Mouse (Mus musculus) limb, embryonic 12.5 days (tissue): ENCODE measurements at regions not wholly inside any gene's neighbourhood (a gene's known extent, or its start where the extent isn't known, plus 50 kb on each side); places are given as distances from the start of the nearest gene placed in this dataset.

Experiments used
- ATAC-seq: fragments of 200-750 bp; cut with Nextera tagmentation; 2 replicates; pipeline ENCODE4 v1.8.0; 2017; ENCODE audit warnings: low read depth, moderate TSS enrichment; ENCODE audit not compliant: insufficient number of reproducible peaks, insufficient read depth, low FRiP score, low TSS enrichment
- H3K27ac ChIP-seq: fragments of 300-500 bp; sonication (generic); 2 replicates; pipeline ENCODE4 v1.5.1; 2016; ENCODE audit warnings: mild to moderate bottlenecking, moderate library complexity
- H3K27me3 ChIP-seq: fragments of 300-500 bp; sonication (generic); 2 replicates; pipeline ENCODE4 v1.6.1; 2016; ENCODE audit warnings: mild to moderate bottlenecking, moderate library complexity
- H3K36me3 ChIP-seq: fragments of 300-500 bp; sonication (generic); 2 replicates; pipeline ENCODE4 v1.6.1; 2016; ENCODE audit warnings: mild to moderate bottlenecking, moderate library complexity
- H3K4me1 ChIP-seq: fragments of 300-500 bp; sonication (generic); replicated peaks from 2 replicates; pipeline ENCODE4 v1.6.1; 2016
- H3K4me2 ChIP-seq: fragments of 300-500 bp; sonication (generic); 2 replicates; pipeline ENCODE4 v1.6.1; 2016; ENCODE audit warnings: mild to moderate bottlenecking, moderate library complexity
- H3K4me3 ChIP-seq: fragments of 300-500 bp; sonication (generic); replicated peaks from 2 replicates; pipeline ENCODE4 v1.5.1; 2016; ENCODE audit warnings: mild to moderate bottlenecking
- H3K9ac ChIP-seq: fragments of 300-500 bp; sonication (generic); replicated peaks from 2 replicates; pipeline ENCODE4 v1.6.1; 2016; ENCODE audit warnings: mild to moderate bottlenecking, moderate library complexity
- H3K9me3 ChIP-seq: fragments of 300-500 bp; sonication (generic); 2 replicates; pipeline ENCODE4 v1.6.1; 2016; ENCODE audit warnings: mild to moderate bottlenecking, moderate library complexity
- WGBS: fragments of 180-500 bp; shearing (Covaris S2); methylation state at CpG from one replicate; pipeline ENCODE4 v1.1.7; 2016; 5-methylcytosine and 5-hydroxymethylcytosine counted together

DNA sequence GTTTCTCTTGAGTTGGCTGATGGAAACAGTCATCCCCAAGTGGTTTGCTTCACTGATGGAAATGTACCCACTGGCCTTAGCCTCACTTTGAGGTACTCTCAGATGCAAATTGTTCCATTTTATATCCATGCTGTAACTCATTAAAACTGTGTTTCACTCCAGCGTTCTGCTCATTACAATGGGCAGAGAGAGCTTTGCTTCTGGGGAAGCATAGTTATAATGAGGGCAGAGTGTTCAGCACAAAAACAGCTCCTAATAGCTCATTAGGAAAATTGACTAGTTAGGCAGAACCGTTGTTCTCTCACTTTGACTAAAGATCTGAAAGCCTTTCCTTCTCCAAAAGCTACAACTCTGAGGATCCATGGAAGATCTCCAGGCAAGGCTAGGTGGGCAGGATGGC is 771.2 kb downstream of the Ntrk3 start:
- 31% methylated on average over 2 of the region's 2 CpGs for WGBS
- H3K9me3 ChIP-seq: no peaks in the 10 kb centered on the region
- H3K4me3 ChIP-seq: no peak overlapping the region
- no peaks in the 10 kb centered on the region for H3K36me3 ChIP-seq
- no peak overlapping the region for H3K9ac ChIP-seq
- ATAC-seq: no peak
- 0 out of 2 replicates have a peak, but pooled peaks cover 6% of the 10 kb centered on the region for H3K27me3 ChIP-seq
- H3K27ac ChIP-seq: no peak overlapping the region
- no peak overlapping the region for H3K4me2 ChIP-seq
- no peaks in the 10 kb centered on the region for H3K4me1 ChIP-seq

DNA sequence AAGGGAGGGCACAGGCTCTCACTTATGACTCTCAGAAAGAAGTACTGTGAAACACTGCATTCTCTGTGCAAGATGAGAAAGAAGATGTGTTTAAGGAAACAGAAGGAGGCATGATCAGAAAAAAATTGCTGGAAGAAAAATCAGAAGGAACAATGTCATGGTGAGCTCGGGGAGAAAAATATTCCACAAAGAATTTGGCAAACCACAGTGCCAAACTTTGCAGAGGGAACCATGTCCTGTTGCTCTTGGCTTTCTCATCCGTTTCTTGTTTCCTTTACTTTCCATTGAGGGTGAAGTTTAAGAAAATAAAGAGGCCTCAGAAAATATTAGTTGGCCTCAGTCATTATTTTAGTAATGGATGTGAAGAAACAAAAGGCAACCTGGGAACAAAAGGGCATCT is 804.4 kb downstream of the Ntrk3 start:
- Histone ChIP-seq H3K4me3 (no peak overlapping the region), H3K36me3 (no peaks in the 10 kb centered on the region), H3K4me1 (no peaks in the 10 kb centered on the region; the same call in 1 of the 2 replicates), H3K27me3 (no peaks in the 10 kb centered on the region), H3K4me2 (no peak overlapping the region), H3K9me3 (no peaks in the 10 kb centered on the region), H3K27ac (no peak overlapping the region), H3K9ac (no peak overlapping the region)
- no peak for ATAC-seq
- WGBS: 56% methylated on average over 2 of the region's 2 CpGs

DNA sequence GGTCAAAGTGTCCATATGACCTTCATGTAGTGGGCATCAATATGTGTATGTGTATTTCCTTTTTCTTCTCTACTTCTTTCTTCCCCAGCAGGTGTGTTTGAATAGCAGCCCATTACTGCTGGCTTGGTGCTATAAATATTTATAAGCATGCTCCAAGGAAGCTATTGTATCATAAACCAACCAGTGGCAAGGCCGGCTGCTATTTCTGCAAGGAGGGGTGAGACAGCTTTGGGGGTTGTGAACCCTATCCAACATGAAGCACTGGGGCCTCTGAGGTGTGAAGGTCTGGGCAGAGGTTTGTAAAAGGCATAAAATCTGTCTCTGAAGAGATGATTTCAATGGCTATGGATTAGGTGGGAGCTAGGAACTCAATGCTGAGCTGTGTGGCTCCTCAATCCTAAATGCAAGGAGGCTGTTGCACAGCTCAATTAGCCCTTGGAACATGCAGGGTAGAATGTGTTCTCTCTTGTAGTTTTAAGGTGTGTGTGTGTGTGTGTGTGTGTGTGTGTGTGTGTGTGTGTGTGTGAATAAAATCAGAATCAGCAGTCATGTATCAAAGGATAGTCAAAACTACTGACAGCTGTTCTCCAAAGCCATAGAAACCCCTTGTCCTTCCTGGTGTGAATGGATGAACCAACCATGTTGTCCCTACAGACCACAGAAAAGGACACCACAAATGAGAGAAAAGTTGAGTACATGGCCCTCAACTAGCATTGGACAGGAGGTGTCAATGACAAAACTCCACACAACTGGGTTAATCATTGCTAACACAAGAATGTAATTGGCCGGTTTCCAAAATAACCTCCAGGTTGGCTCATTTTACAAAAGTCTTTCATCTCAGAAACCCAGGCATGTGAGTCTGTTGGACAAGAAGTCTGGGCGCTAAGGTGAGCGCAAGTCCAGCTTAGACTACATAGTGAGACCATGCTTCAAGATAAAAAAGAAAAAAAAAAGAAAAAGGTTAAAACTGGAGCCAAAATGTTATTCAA is 809.0 kb downstream of the Ntrk3 start:
- 82% methylated on average over 4 of the region's 4 CpGs for WGBS

DNA sequence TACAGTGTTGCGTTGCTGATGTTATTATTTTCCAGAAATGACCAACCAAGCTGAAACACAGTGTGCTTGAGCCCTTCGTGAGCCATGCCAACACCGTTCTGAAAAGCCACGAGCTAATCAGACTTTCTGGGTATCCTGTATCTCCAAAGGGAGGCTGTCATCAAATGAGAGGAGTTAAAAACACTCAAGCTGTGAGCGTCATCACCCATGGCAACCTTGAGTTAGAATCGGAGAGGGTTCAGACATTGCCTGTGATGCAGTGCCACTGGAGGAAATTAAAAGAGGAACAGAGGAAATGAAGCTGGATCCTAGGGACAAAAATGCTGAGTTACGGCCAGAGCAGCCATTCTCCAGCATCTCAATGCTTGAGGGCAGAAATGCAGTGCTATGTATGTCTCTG is 838.6 kb downstream of the Ntrk3 start:
- WGBS: 80% methylated on average over 7 of the region's 7 CpGs

More for the DNA sequence above, 809.0 kb downstream of the Ntrk3 start:
- no peaks in the 10 kb centered on the region for H3K9me3 ChIP-seq
- H3K4me1 ChIP-seq: no peaks in the 10 kb centered on the region; the same call in 1 of the 2 replicates
- no peak overlapping the region for H3K27ac ChIP-seq
- H3K4me3 ChIP-seq: no peak overlapping the region
- no peaks in the 10 kb centered on the region for H3K36me3 ChIP-seq
- H3K4me2 ChIP-seq: no peak overlapping the region
- H3K27me3 ChIP-seq: no peaks in the 10 kb centered on the region
- H3K9ac ChIP-seq: no peak overlapping the region
- no peak for ATAC-seq

DNA sequence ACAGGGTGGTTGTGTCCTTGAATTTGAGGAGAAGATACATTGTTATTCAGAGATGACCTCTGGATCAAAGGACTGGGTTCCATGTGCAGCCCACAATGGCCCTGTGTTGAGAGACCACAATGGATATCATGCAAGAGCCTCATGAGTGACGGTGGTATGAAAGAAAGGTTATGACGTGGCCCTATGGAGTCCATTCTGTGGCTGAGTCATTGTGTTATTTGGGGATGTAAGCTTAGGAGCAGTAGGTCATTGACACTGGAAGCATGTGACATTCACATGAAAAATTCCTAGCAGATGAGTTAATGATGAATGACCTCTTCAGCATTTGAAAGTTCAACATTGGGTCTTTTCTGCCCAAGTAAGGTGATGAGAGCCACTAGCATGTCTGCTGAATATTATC is 849.3 kb downstream of the Ntrk3 start:
- H3K36me3 ChIP-seq: no peaks in the 10 kb centered on the region
- no peak overlapping the region for H3K27ac ChIP-seq
- H3K9ac ChIP-seq: no peak overlapping the region
- H3K4me1 ChIP-seq: no peaks in the 10 kb centered on the region
- H3K27me3 ChIP-seq: no peaks in the 10 kb centered on the region
- no peak for ATAC-seq
- no peak overlapping the region for H3K4me2 ChIP-seq
- WGBS: 84% methylated on average over 2 of the region's 2 CpGs
- H3K4me3 ChIP-seq: no peak overlapping the region
- H3K9me3 ChIP-seq: no peaks in the 10 kb centered on the region

More for the DNA sequence above, 838.6 kb downstream of the Ntrk3 start:
- no peaks in the 10 kb centered on the region for H3K36me3 ChIP-seq
- no peak overlapping the region for H3K9ac ChIP-seq
- H3K4me2 ChIP-seq: no peak overlapping the region
- H3K27ac ChIP-seq: no peak overlapping the region
- H3K4me3 ChIP-seq: no peak overlapping the region
- H3K4me1 ChIP-seq: no peaks in the 10 kb centered on the region
- no peaks in the 10 kb centered on the region for H3K27me3 ChIP-seq
- ATAC-seq: no peak
- H3K9me3 ChIP-seq: no peaks in the 10 kb centered on the region

DNA sequence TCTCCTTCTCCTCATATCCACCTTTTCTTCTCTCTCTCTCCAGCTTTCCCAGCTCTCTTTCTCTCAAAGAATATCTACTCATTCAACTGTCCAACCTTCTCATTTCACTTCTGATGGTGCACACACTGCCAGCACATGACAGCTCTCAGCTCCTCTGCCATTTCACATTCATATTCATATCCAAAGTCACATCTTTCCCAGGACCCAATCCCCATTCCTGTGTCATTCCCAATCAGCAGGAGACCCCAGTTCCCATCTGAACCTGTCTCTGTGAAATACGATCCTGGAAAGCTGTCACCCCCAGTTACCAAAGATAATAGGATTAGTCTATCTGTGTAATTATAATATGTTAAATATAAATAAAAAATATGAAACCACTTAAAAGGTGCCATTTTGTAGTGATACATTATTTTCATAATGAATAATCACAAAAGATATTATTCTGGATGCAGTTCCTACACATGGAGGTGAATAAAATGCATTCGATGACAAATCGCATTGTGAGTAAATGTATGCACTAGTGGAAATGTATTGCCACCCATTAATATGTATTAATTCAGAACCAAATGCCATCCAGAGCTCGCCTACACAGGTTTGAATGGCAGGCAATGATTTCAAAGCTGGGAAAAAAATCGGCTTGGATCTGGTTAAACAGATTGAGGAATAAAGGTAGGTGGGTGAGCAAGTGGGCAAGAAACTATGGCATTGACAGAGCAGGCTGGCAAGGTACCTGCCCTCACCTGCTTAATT is 855.0 kb downstream of the Ntrk3 start:
- no peak for ATAC-seq
- no peaks in the 10 kb centered on the region for H3K9me3 ChIP-seq
- no peaks in the 10 kb centered on the region for H3K27me3 ChIP-seq
- no peaks in the 10 kb centered on the region for H3K36me3 ChIP-seq
- H3K4me1 ChIP-seq: no peaks in the 10 kb centered on the region
- no peak overlapping the region for H3K27ac ChIP-seq
- no peak overlapping the region for H3K4me3 ChIP-seq
- 93% methylated on average over 5 of the region's 5 CpGs for WGBS
- no peak overlapping the region for H3K4me2 ChIP-seq
- H3K9ac ChIP-seq: no peak overlapping the region

DNA sequence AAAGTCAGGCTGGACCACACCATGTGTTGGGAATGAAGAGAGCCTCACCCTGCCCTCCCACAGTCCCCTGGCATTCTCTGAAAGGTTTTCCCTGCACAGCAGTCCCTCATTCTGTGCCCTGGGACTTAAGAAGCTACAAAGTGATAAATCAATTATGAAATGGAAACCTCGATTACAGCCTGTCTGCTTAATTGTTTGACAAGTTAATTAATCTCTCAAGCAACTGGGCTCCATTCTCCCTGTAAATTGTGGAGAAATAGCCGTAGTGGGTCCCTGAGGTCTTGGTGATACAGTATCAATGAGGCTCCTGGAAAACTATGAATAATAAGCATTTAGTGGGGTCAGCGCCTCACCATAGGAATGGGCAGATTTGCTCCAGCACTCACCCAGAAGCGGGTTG is 870.3 kb downstream of the Ntrk3 start:
- Histone ChIP-seq H3K9ac (no peak overlapping the region), H3K9me3 (no peaks in the 10 kb centered on the region), H3K4me2 (no peak overlapping the region), H3K27ac (no peak overlapping the region), H3K27me3 (no peaks in the 10 kb centered on the region), H3K4me3 (no peak overlapping the region), H3K36me3 (no peaks in the 10 kb centered on the region), H3K4me1 (no peaks in the 10 kb centered on the region)
- 50% methylated on average over 4 of the region's 4 CpGs for WGBS
- no peak for ATAC-seq

DNA sequence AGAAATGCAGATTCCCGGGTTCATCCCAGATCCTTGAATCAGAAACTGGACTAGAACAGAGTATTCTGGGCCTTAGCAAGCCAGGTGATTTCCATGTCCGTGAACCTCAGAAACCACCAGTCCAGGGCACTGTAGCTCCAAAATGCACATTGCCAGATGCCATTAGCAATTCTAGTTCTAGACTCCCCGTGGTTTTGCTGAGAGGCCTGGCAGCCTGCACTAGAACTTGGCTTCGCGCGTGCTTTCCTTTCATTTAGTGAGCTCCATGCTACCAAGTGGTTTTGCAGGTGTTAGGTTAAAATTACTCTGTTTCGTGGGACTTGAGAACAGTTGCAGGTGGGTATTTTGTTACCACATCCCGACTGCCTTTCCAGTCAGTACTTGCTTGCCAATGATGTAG is 876.0 kb downstream of the Ntrk3 start:
- Histone ChIP-seq H3K27ac (no peak overlapping the region), H3K27me3 (no peaks in the 10 kb centered on the region), H3K9me3 (no peaks in the 10 kb centered on the region), H3K4me2 (no peak overlapping the region), H3K36me3 (no peaks in the 10 kb centered on the region), H3K9ac (no peak overlapping the region), H3K4me1 (no peaks in the 10 kb centered on the region), H3K4me3 (no peak overlapping the region)
- no peak for ATAC-seq
- 79% methylated on average over 8 of the region's 8 CpGs for WGBS

DNA sequence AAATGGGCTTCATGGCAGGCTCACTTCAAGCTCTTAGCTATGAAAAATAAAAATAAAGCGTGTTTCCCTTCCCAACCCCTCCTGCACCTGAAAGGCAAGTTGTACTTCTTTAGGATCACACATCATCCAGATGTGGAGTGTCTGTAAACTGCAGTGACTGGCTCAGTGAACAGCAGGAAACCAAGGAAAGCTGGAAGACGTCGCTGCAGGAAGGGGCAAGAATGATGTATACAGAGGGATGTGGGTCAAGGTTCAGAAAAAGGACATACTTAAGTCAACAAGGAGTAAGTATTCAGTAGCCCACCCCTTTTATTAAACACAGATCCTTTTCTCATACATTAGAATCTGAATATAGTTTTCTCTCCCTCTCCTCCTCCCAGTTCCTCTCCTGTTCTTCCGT is 879.4 kb downstream of the Ntrk3 start:
- no peak overlapping the region for H3K27ac ChIP-seq
- H3K9me3 ChIP-seq: no peaks in the 10 kb centered on the region
- ATAC-seq: no peak
- no peaks in the 10 kb centered on the region for H3K4me1 ChIP-seq
- H3K36me3 ChIP-seq: no peaks in the 10 kb centered on the region
- H3K4me3 ChIP-seq: no peak overlapping the region
- H3K4me2 ChIP-seq: no peak overlapping the region
- H3K27me3 ChIP-seq: no peaks in the 10 kb centered on the region
- H3K9ac ChIP-seq: no peak overlapping the region
- 57% methylated on average over 4 of the region's 4 CpGs for WGBS

DNA sequence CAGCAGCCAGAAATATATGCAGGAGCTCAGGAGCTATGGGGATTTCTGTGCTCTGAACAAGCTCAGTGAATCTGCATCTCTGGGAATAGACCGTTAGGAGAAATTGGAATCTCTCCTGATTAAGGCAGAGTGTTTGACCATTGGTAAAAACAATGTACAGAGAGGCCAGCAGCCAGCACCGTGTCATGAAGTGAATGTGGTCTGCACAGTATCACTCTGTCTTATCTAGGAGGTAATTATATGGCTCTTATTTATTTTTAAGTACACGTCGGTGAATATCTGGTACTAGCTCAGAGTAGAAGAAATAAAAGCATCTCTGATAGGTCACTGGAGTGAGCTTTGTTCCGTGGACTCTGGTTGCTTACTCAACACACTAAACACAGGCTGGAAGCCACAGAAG is 879.8 kb downstream of the Ntrk3 start:
- no peak overlapping the region for H3K4me2 ChIP-seq
- H3K4me3 ChIP-seq: no peak overlapping the region
- H3K36me3 ChIP-seq: no peaks in the 10 kb centered on the region
- H3K27me3 ChIP-seq: no peaks in the 10 kb centered on the region
- H3K27ac ChIP-seq: no peak overlapping the region
- no peaks in the 10 kb centered on the region for H3K4me1 ChIP-seq
- no peaks in the 10 kb centered on the region for H3K9me3 ChIP-seq
- WGBS: 76% methylated on average over 5 of the region's 5 CpGs
- H3K9ac ChIP-seq: no peak overlapping the region
- ATAC-seq: no peak

DNA sequence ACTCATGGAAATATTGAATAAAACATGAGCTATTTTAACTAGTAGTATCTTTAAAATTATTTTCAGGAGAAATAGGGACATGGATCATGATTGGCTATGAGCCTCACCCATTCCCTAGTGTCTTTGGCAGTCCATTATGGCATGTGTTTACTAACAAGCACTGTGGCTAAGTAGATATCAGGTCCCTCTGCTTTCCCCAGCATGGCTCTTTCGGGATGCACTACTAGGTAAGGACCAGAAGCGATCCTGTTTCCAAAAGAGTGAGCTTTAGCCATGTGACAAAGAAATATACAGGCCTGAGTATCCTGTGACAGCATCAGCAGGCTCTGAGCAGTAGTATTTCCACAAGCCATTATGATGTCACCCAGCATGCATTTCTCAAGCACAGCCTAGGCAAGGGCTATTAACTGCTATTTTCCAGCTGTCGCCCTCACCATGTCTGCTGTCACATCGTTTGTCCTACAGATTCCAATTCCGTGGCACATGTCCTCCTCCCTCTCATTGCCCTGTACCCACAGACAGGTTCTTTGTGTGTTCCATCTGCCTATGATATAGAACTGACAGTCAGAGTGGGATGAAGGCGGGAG is 882.1 kb downstream of the Ntrk3 start:
- no peaks in the 10 kb centered on the region for H3K4me1 ChIP-seq
- no peak overlapping the region for H3K4me3 ChIP-seq
- no peak overlapping the region for H3K9ac ChIP-seq
- no peak overlapping the region for H3K4me2 ChIP-seq
- H3K27ac ChIP-seq: no peak overlapping the region
- 84% methylated on average over 6 of the region's 6 CpGs for WGBS
- ATAC-seq: no peak
- H3K36me3 ChIP-seq: no peaks in the 10 kb centered on the region
- no peaks in the 10 kb centered on the region for H3K9me3 ChIP-seq
- no peaks in the 10 kb centered on the region for H3K27me3 ChIP-seq
